Mouse (Mus musculus) C2C12 (cell line): ENCODE results near the gene Cptp.

Experiments used
- CEBPB ChIP-seq: IDR thresholded peaks from one replicate; pipeline ENCODE4 v1.6.1; 2011; ENCODE audit warnings: low read depth, mild to moderate bottlenecking, control low read depth, moderate library complexity
- CTCF ChIP-seq: IDR thresholded peaks from one replicate; pipeline ENCODE4 v1.5.1; 2011; ENCODE audit not compliant: control insufficient read depth, insufficient read depth, insufficient read length
- FOSL1 ChIP-seq: IDR thresholded peaks from one replicate; pipeline ENCODE4 v1.8.0; 2011; ENCODE audit warnings: mild to moderate bottlenecking, low read length; ENCODE audit not compliant: poor library complexity, insufficient read depth, severe bottlenecking
- MAX ChIP-seq: IDR thresholded peaks from one replicate; pipeline ENCODE4 v1.6.1; 2011; ENCODE audit warnings: mild to moderate bottlenecking, control low read depth
- MYOD1 ChIP-seq: IDR thresholded peaks from one replicate; pipeline ENCODE4 v1.6.1; 2011; ENCODE audit warnings: low read depth; ENCODE audit not compliant: control insufficient read depth, insufficient read length
- MYOG ChIP-seq: IDR thresholded peaks from one replicate; pipeline ENCODE4 v1.6.1; 2011; ENCODE audit not compliant: control insufficient read depth, insufficient read length; ENCODE audit errors: extremely low read depth
- USF1 ChIP-seq: IDR thresholded peaks from one replicate; pipeline ENCODE4 v1.6.1; 2011; ENCODE audit warnings: low read depth, mild to moderate bottlenecking, control low read depth, moderate library complexity

DNA sequence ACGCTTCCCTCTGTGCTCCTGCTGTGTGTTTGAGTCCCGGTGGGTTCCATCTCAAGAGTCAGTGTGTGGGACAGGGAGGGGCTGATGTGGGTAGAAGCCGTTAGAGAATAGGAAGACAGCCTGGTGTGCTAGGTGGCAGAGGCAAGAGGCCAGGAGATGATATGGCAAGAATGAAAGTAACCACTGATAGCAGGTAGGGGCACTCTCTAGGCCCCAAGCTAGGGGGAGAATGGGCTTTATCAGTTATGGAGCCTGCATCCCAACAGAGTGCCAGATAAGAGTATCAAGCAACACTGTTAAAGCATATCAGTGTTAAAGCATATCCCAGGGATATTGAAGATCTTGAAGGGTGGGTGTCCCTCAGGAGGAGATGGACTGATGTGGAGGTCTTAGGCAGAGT lies 12.4 kb downstream of the Cptp start:
- TF ChIP-seq CTCF (no peak), USF1 (no peak), MYOG (no peak), MAX (no peak), CEBPB (no peak), MYOD1 (no peak), FOSL1 (no peak)
